21 mouse cellular contexts compared by ENCODE assay signal in genomic region chr12:32169164-32169563, GRCm38 (mm10). TPM values are rescaled to one million over a fixed set of nuclear protein-coding genes. Genes with fewer than 3 reads are reported as not detected.
DNase-seq lines count a peak whose midpoint lies in the region; TF ChIP-seq lines count a peak whose summit lies in the region.
"Had no signal": no experiment of that assay in that cellular context is flagged by ENCODE, and none has a peak within 500 bp of the region (broad histone marks: within the 10 kb centered on the region; RNA-seq: fewer than 3 reads in every experiment).

No protein-coding gene starts in this region.

- no peaks in the 10 kb centered on the region for H3K36me3 ChIP-seq in limb, embryonic 10.5 days
- H3K36me3 ChIP-seq: heart, embryonic 15.5 days; midbrain, embryonic 15.5 days; stomach, embryonic 15.5 days had no signal

- TF ChIP-seq CTCF in brain, embryonic 14.5 days (IDR thresholded peaks at IDR 0.05; ENCODE audit: borderline replicate concordance, extremely low read depth, insufficient read depth, insufficient read length), result no peak

- H3K4me1 ChIP-seq in limb, embryonic 10.5 days, result peaks cover 5% of the 10 kb centered on the region; the same call in 1 of the 2 replicates
- H3K4me1 ChIP-seq: heart, embryonic 15.5 days; midbrain, embryonic 15.5 days; stomach, embryonic 15.5 days had no signal

- TF ChIP-seq POLR2A in brain, embryonic 14.5 days (IDR thresholded peaks at IDR 0.05; ENCODE audit: borderline replicate concordance, extremely low read depth, insufficient read depth, insufficient read length, poor library complexity, severe bottlenecking), result no peak

- no peak overlapping the region for H3K4me3 ChIP-seq in limb, embryonic 10.5 days
- H3K4me3 ChIP-seq: erythroblast, embryonic 14.5 days; gastrocnemius, adult 2 months; heart, embryonic 15.5 days; midbrain, embryonic 15.5 days; stomach, embryonic 15.5 days had no signal

- H3K27me3 ChIP-seq in limb, embryonic 10.5 days (ENCODE audit: low read depth, poor library complexity, severe bottlenecking), result peaks cover 87% of the 10 kb centered on the region
- H3K27me3 ChIP-seq: heart, embryonic 15.5 days; midbrain, embryonic 15.5 days; stomach, embryonic 15.5 days had no signal

- DNase-seq in embryo, embryonic 9.5 days (ENCODE audit: extremely low spot score), result peak; percentile 5
- DNase-seq in embryo, embryonic 10 days (ENCODE audit: low spot score), result no peak
- DNase-seq in CD4-positive helper T cell, adult 2 months (ENCODE audit: low read depth, low spot score), result peak; percentile 8
- peak; percentile 76 for DNase-seq in brain, embryonic 14.5 days (ENCODE audit: low read depth)
- peak; percentile 44 for DNase-seq in limb, embryonic 10.5 days (ENCODE audit: low spot score)
- DNase-seq in gastrocnemius, adult 8-10 months (ENCODE audit: low spot score in 2 of 2), result no peak
- DNase-seq in layer of hippocampus, adult 8-10 months (ENCODE audit: low spot score in 2 of 2), result no peak
- DNase-seq in lung, postnatal 14 days, result no peak
- DNase-seq: cerebellum, adult 11 months; cerebellum, postnatal 14 days; gastrocnemius, adult 2 months; heart, adult 18-20 months; kidney, adult 9 months; kidney, postnatal 4 days; liver; lung, postnatal 4 days; right cerebral cortex, adult 18-20 months had no signal

- H3K9me3 ChIP-seq in limb, embryonic 10.5 days (replicated peaks), result no peaks in the 10 kb centered on the region
- H3K9me3 ChIP-seq: heart, embryonic 15.5 days; midbrain, embryonic 15.5 days; stomach, embryonic 15.5 days had no signal

- WGBS in limb, embryonic 10.5 days, result 9% methylated on average over 5 of the region's 5 CpGs

- H3K27ac ChIP-seq in limb, embryonic 10.5 days, result no peak overlapping the region
- H3K27ac ChIP-seq: gastrocnemius, adult 2 months; heart, embryonic 15.5 days; midbrain, embryonic 15.5 days; stomach, embryonic 15.5 days had no signal

RNA-seq across cellular contexts. Expression of gene Pik3cg, which starts 39.3 kb away (rescaled TPM):
- 1.0 and 1.5 TPM in 2 replicates for polyA plus RNA-seq in brain, embryonic 14.5 days (2012; rRNA removed)
- polyA plus RNA-seq in limb, embryonic 10.5 days (2016; fragmentation: Nextera tagmentation; extraction: Ambion mirVana), result 0.55 and 0.91 TPM in 2 replicates
- total RNA-seq in gastrocnemius, adult 8-10 months (2022), result under 1 TPM; 0.27 to 0.59 (median 0.43) TPM
- total RNA-seq in layer of hippocampus, adult 8-10 months (2022), result 10 to 100 TPM in 2 of 4 experiments, 1 to 10 TPM in 2; 3.5 to 10.8 (median 6.9) TPM

Comparison
In these comparisons a context has a peak if more than half of its experiments do, and no peak if none do; other contexts are left out.
1. DNase-seq: peak in embryo, embryonic 9.5 days (single experiment), CD4-positive helper T cell, adult 2 months (single experiment), brain, embryonic 14.5 days (single experiment) and limb, embryonic 10.5 days (single experiment); none in embryo, embryonic 10 days (single experiment), gastrocnemius, adult 8-10 months (0 of 2), layer of hippocampus, adult 8-10 months (0 of 2) and lung, postnatal 14 days (single experiment).